Mouse (Mus musculus): Measurements from ENCODE around the gene Nipsnap3a.

- TF ChIP-seq POLR2A (IDR thresholded peaks at IDR 0.05; ENCODE audit: borderline replicate concordance, insufficient read depth, low read length) = no peak
- no peak for TF ChIP-seq CTCF (IDR thresholded peaks at IDR 0.05; ENCODE audit: borderline replicate concordance, insufficient read depth, low read depth, low read length)
Observed at GRCm38 (mm10) chr4:53018392-53018791, 29.3 kb downstream of the Nipsnap3a start.

All from cerebellum, adult 2 months (tissue).